Mouse (Mus musculus) intestine, postnatal 0 days (tissue): Measurements from ENCODE around the gene Gm45837. TPM values are rescaled to one million over a fixed set of nuclear protein-coding genes. Genes with fewer than 3 reads are reported as not detected.
A peak's percentile ranks its signal among the peaks of the same experiment; 100 is the strongest.

ENCODE experiments used
- ATAC-seq: fragments of 200-750 bp; cut with Nextera tagmentation; 2 replicates; pipeline ENCODE4 v1.8.0; 2017; ENCODE audit warnings: mild to moderate bottlenecking, moderate TSS enrichment, moderate library complexity
- H3K27ac ChIP-seq: fragments of 300-500 bp; sonication (generic); 2 replicates; pipeline ENCODE4 v1.5.1; 2014; ENCODE audit warnings: mild to moderate bottlenecking, low read depth, low read length, moderate library complexity
- H3K27me3 ChIP-seq: fragments of 300-500 bp; sonication (generic); replicated peaks from 2 replicates; pipeline ENCODE4 v1.6.1; 2014; ENCODE audit warnings: low read length, mixed read lengths; ENCODE audit not compliant: control insufficient read depth, insufficient read depth
- H3K36me3 ChIP-seq: fragments of 300-500 bp; sonication (generic); 2 replicates; pipeline ENCODE4 v1.6.1; 2014; ENCODE audit warnings: mild to moderate bottlenecking, moderate library complexity; ENCODE audit not compliant: control insufficient read depth, insufficient read depth
- H3K4me1 ChIP-seq: fragments of 300-500 bp; sonication (generic); replicated peaks from 2 replicates; pipeline ENCODE4 v1.6.1; 2014; ENCODE audit warnings: antibody characterized with exemption, low read length, mixed read lengths; ENCODE audit not compliant: control insufficient read depth, insufficient read depth
- H3K4me2 ChIP-seq: fragments of 300-500 bp; sonication (generic); replicated peaks from 2 replicates; pipeline ENCODE4 v1.6.1; 2014; ENCODE audit warnings: low read depth, mild to moderate bottlenecking, moderate library complexity
- H3K4me3 ChIP-seq: fragments of 300-500 bp; sonication (generic); 2 replicates; pipeline ENCODE4 v1.5.1; 2014; ENCODE audit warnings: low read depth, low read length
- H3K9ac ChIP-seq: fragments of 300-500 bp; sonication (generic); 2 replicates; pipeline ENCODE4 v1.6.1; 2014; ENCODE audit warnings: mild to moderate bottlenecking, low read depth, low read length
- H3K9me3 ChIP-seq: fragments of 300-500 bp; sonication (generic); 2 replicates; pipeline ENCODE4 v1.6.1; 2016; ENCODE audit warnings: mixed run types; ENCODE audit not compliant: control insufficient read depth
- CTCF ChIP-seq: sonication (generic); IDR thresholded peaks from 2 replicates; pipeline ENCODE4 v1.5.1; 2016; ENCODE audit warnings: low read depth, mild to moderate bottlenecking, control low read depth, antibody characterized with exemption, moderate library complexity
- WGBS: fragments of 180-500 bp; shearing (Covaris S2); extraction: QIAGEN DNeasy Blood & Tissue Kit; methylation state at CpG from one replicate; pipeline ENCODE4 v1.1.7; 2014; 5-methylcytosine and 5-hydroxymethylcytosine counted together
- polyA plus RNA-seq: library from polyadenylated mRNA; unstranded; fragments of >200 nt; fragmentation: Nextera tagmentation; extraction: Ambion mirVana; gene quantifications from 2 replicates; pipeline ENCODE4 v1.2.1, GENCODE M21; 2015

Gm45837 gene
- polyA plus RNA-seq, 1 experiment from 2014 or later = not detected

GRCm38 (mm10) chr7:101453725-101454124, 43.0 kb downstream of the Gm45837 start:
- Histone ChIP-seq H3K27me3 (peaks cover 10% of the 10 kb centered on the region; the same call in 1 of the 2 replicates), H3K36me3 (no peaks in the 10 kb centered on the region), H3K4me1 (no peaks in the 10 kb centered on the region), H3K4me2 (peak overlapping the region; percentile 82), H3K4me3 (no peak overlapping the region), H3K9ac (no peak overlapping the region), H3K9me3 (no peaks in the 10 kb centered on the region), H3K27ac (no peak overlapping the region)
- TF ChIP-seq CTCF = no peak
- WGBS = 37% methylated on average over 8 of the region's 8 CpGs
- ATAC-seq = no peak

GRCm38 (mm10) chr7:101454479-101454878, 43.8 kb downstream of the Gm45837 start:
- Histone ChIP-seq H3K4me3 (no peak overlapping the region), H3K36me3 (no peaks in the 10 kb centered on the region), H3K27ac (no peak overlapping the region), H3K9ac (no peak overlapping the region), H3K4me1 (no peaks in the 10 kb centered on the region), H3K4me2 (no peak overlapping the region), H3K9me3 (no peaks in the 10 kb centered on the region), H3K27me3 (peaks cover 10% of the 10 kb centered on the region; the same call in 1 of the 2 replicates)
- WGBS = 85% methylated on average over 9 of the region's 9 CpGs
- TF ChIP-seq CTCF = no peak
- ATAC-seq = no peak

- Histone ChIP-seq H3K27me3 (peaks cover 7% of the 10 kb centered on the region; the same call in 1 of the 2 replicates), H3K9ac (no peak overlapping the region), H3K4me2 (no peak overlapping the region), H3K4me1 (no peaks in the 10 kb centered on the region), H3K27ac (no peak overlapping the region), H3K4me3 (no peak overlapping the region), H3K36me3 (no peaks in the 10 kb centered on the region), H3K9me3 (no peaks in the 10 kb centered on the region)
- no peak for ATAC-seq
- TF ChIP-seq CTCF = no peak
- WGBS = 82% methylated on average over 6 of the region's 6 CpGs
These were observed 44.5 kb downstream of the Gm45837 start for GRCm38 (mm10) chr7:101455141-101455540.

- no peaks in the 10 kb centered on the region for H3K36me3 ChIP-seq
These were observed 45.6 kb downstream of the Gm45837 start for GRCm38 (mm10) chr7:101456318-101456717.

GRCm38 (mm10) chr7:101456789-101457188, 46.1 kb downstream of the Gm45837 start:
- H3K27me3 ChIP-seq = no peaks in the 10 kb centered on the region
- WGBS = 45% methylated on average over 5 of the region's 5 CpGs
- TF ChIP-seq CTCF = no peak
- H3K27ac ChIP-seq = no peak overlapping the region
- no peak overlapping the region for H3K4me3 ChIP-seq
- ATAC-seq = no peak
- H3K36me3 ChIP-seq = no peaks in the 10 kb centered on the region
- H3K9me3 ChIP-seq = no peaks in the 10 kb centered on the region
- H3K9ac ChIP-seq = no peak overlapping the region
- H3K4me1 ChIP-seq = no peaks in the 10 kb centered on the region
- H3K4me2 ChIP-seq = no peak overlapping the region

More at GRCm38 (mm10) chr7:101456318-101456717, 45.6 kb downstream of the Gm45837 start:
- H3K4me1 ChIP-seq = no peaks in the 10 kb centered on the region
- no peaks in the 10 kb centered on the region for H3K9me3 ChIP-seq
- 78% methylated on average over 4 of the region's 4 CpGs for WGBS
- no peak overlapping the region for H3K4me2 ChIP-seq
- H3K27me3 ChIP-seq = peaks cover 4% of the 10 kb centered on the region; the same call in 1 of the 2 replicates
- H3K9ac ChIP-seq = no peak overlapping the region
- H3K4me3 ChIP-seq = no peak overlapping the region
- no peak for ATAC-seq
- TF ChIP-seq CTCF = no peak
- H3K27ac ChIP-seq = no peak overlapping the region

- no peak for ATAC-seq
- Histone ChIP-seq H3K4me1 (no peaks in the 10 kb centered on the region), H3K9me3 (no peaks in the 10 kb centered on the region), H3K4me2 (no peak overlapping the region), H3K4me3 (no peak overlapping the region), H3K27me3 (no peaks in the 10 kb centered on the region), H3K9ac (no peak overlapping the region), H3K36me3 (no peaks in the 10 kb centered on the region), H3K27ac (no peak overlapping the region)
- WGBS = 67% methylated on average over 5 of the region's 5 CpGs
- TF ChIP-seq CTCF = no peak
These were observed 46.6 kb downstream of the Gm45837 start for GRCm38 (mm10) chr7:101457283-101457682.

GRCm38 (mm10) chr7:101457801-101458200, 47.1 kb downstream of the Gm45837 start:
- no peak overlapping the region for H3K9ac ChIP-seq
- H3K4me2 ChIP-seq = no peak overlapping the region
- TF ChIP-seq CTCF = no peak
- no peak for ATAC-seq
- WGBS = 35% methylated on average over 8 of the region's 8 CpGs
- no peaks in the 10 kb centered on the region for H3K9me3 ChIP-seq
- H3K4me1 ChIP-seq = no peaks in the 10 kb centered on the region
- no peak overlapping the region for H3K27ac ChIP-seq
- H3K27me3 ChIP-seq = no peaks in the 10 kb centered on the region
- no peak overlapping the region for H3K4me3 ChIP-seq
- no peaks in the 10 kb centered on the region for H3K36me3 ChIP-seq
